Mouse (Mus musculus) cerebellum, postnatal 10 days (tissue): ENCODE measurements around the gene Casp8.
A peak's percentile ranks its signal among the peaks of the same experiment; 100 is the strongest.
"Not testable (repeated sequence)": the region's sequence is repeated elsewhere in the genome, so short reads cannot be mapped to it uniquely, and the experiment has no call there.

Experiments
- DNase-seq, 2 experiments: peaks; one replicate each; pipeline ENCODE4 v3.0.0; 2021; ENCODE audit warnings: mixed read lengths in 2 of 2

Gene Casp8

GRCm38 (mm10) chr1:58795291-58796058 lies at the start of gene Casp8:
TSS of gene Casp8 (plus strand) at chr1:58795374.
- peak; percentile 21 to 26 for DNase-seq

DNA sequence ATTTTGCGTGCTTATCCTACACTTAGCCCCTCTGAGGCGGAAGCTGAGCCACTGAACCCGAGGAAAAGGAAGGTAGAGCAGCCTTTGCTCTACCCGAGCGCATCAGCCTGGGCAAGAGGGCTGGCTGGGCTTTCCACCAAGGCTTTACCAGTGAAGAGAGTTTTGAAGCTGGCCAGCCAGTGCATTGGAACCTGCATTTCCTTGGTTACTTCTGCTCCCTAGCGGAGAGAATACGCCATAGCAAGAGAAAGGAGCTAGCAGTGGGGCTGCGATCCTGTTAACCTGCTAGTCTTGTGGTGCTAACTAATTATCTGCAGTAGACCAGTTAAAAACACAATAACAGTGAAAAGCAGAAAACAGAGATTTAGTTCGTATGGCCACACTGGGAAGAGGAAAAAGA lies 48.3 kb upstream of the Casp8 start:
- DNase-seq: peak; percentile 75 to 81

DNA sequence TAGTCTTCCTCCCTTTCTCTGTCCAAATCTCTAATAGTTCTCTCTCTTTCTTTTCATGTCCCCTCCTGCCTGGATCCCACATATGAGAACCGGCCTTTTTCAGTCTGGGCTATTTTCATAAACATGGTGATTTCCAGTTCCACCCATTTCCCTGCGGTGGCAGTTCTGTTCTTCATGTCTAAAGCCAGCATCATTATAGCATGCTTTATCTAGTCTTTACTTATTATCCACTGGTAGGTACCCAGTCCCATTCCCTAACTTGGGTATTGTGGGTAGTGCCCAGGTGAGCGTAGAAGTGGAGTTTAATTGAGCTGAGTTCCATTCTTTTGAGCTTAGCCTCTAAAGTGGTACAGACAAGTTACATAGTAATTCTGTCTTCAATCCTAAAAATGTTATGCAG lies 35.7 kb upstream of the Casp8 start:
- DNase-seq: no peak

DNA sequence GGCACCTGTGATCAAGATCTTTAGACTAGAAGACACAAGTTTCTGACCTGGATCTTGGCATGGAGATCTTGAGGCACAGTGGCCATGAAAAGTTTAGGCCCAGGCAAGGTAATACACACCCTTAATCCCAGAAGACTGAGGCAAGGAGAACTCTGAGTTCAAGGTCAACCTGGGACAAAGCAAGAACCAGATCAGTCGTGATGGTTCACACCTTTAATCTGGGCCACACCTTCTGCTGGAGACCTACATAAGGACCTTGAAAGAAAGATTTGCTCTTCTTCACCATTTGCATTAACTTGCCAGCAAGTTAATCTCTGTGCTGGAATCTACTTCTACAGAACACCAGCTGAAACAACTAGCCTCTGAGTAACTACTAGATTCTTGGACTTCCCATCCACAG lies 34.6 kb upstream of the Casp8 start:
- DNase-seq: no peak

- not testable (repeated sequence) for DNase-seq
Observed at GRCm38 (mm10) chr1:58761391-58762275, 33.5 kb upstream of the Casp8 start.

GRCm38 (mm10) chr1:58762576-58762975 lies 32.6 kb upstream of the Casp8 start:
- DNase-seq: no peak

- not testable (repeated sequence) for DNase-seq
Observed at GRCm38 (mm10) chr1:58766446-58766845, 28.7 kb upstream of the Casp8 start.

DNA sequence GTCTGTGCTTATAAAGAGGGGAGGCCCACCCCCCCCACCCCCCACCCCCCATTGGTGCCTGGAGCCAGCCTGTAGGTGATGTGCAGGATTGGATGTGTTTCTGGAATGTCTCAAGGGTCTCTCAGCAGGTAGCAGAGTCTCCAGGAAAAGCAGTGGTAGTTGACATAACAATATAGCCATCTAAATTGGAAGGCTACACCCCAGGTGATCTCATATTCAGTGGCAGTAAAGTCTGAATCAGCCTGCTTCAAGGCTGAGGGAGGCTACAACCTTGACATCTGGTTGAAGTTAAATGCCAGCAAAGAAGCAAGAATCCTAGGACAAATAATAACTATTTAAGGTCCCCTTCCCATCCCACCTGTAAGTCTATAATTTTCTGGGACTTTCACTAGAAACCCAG lies 26.0 kb upstream of the Casp8 start:
- DNase-seq: no peak

DNA sequence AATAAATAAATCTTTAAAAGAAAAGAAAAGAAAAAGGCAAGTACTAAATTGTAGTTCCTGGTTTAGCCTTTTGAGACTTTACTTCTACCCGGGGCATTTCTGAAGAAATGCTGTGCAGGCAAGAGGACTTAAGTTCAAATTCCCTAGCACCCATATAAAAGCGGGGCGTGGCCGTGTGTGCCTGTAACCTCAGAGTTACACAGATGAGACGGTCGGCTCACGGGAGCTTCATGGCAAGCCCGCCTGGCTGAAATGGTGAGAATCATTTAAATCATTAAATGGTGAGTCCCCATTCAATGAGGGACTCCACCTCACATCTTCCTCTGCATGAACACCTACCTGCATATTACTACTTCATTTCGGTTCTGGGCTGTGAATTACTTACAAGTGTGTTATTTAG lies 25.5 kb upstream of the Casp8 start:
- DNase-seq: no peak

DNA sequence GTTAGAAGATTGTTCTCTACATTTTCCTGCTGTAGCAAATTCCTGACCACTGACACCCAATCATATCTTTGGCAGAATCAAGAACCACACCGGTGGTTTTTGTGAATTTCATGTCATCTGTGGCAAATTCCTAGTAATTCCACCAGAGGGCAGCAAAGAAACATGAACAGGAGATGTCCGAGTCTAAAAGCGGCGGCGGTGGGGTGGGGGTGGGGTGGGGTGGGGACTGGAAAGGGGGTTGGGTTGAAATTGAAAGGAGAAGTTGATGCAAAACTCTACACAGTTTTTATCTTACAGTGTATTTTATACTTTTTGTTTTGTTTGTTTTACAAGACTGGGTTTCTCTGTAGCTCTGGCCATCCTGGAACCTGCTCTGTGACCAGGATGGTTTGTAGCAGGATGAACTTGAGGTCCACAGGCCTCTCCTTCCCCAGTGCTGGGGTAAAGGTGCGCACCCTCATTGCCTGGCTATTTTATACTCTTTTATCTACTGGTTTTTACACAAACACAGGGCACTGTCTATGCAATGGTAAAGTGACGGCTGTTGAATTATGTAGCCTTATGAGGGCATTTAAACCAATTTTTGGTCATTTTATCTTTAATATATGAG lies 25.0 kb upstream of the Casp8 start:
- DNase-seq: peak; percentile 75 to 83

DNA sequence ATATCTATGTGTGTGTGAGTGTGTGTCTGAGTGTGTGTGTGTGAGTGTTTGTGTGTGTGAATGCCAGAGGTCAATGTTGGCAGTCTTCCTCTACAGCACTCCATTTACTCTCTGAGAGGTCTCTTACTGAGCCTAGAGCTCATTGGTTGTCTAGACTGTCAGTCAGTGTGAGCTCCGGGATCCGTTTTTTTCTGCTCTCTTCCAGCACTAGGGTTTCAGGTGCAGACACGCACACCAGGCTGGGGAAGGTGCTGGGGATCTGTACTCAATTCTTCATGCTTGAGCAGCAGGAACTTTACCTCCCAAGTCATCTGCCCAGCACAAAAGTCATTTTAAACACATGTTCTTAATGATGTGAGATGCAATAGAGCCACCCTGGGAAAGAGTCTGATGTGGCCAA lies 23.1 kb upstream of the Casp8 start:
- DNase-seq: no peak

DNA sequence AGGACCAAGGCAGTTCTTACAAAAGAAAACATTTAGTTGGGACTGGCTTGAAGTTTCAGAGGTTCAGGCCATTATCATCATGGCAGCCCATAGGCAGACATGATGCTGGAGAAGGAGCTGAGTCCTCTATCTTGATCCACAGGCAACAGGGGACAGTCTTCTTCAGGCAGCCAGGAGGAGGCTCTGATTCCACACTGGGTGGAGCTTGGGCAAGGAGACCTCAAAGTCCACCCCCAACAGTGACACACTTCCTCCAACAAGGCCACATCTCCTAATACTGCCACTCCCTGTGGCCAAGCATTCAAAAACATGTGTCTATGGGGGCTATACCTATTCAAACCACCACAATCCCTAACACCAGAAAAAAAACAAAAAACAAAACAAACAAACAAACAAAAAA lies 21.9 kb upstream of the Casp8 start:
- DNase-seq: no peak

GRCm38 (mm10) chr1:58773905-58774304 lies 21.3 kb upstream of the Casp8 start:
- DNase-seq: no peak

DNA sequence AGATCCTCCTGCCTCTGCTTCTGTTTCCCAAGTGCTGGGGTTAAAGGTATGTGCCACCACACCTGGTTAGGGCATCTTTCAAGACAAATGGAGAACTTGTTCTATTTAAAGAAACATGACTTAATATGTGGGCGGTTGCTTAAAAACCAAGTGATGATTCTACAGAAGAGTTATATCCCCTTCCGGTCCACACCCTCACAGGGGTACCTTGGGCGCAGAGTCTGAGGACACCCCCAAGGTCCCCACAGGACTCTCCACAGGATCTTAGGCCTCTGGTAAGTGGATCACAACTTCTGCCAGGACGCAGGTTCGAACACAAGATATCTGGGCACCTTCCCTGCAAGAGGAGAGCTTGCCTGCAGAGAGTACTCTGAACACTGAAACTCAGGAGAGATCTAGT lies 19.8 kb upstream of the Casp8 start:
- no peak for DNase-seq

DNA sequence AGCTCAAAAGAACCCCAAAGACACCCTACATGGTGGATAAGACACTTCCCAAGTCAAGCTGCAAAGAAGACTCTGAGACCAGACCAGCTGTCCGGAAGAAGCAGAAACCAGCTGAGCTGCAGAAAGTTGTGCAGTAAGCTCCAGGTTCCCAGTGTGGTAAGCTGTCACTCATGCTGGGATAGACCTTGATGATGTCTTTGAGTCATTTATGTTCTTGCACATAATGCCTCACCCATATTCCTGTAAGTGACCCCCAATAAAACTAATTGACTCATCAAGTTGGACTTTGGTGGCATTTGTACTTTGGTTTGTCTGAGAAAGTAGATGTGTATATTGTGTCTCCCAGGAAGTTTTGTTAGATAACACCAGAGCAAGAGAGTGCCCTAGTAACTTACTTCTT lies 17.6 kb upstream of the Casp8 start:
- DNase-seq: no peak

GRCm38 (mm10) chr1:58778226-58778625 lies 16.9 kb upstream of the Casp8 start:
- DNase-seq: no peak

DNA sequence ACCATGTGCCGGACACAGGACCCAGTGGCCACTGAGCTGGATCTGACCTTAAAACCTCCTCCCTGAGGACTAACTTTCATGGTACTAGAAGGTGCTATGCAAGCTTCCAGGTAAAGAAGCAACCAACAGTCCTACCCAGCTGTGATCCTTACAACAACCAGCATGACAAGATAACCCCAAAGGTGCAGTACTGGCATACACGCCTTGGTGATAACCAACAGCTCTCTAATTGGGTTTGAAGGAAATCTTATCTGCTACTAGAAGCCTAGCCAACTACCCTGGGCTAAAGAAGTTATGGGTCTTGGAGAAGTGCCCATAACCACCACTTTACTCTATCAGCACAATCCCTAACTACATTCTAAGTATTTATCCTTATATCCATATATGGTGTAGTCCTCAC lies 8.9 kb upstream of the Casp8 start:
- DNase-seq: no peak

DNA sequence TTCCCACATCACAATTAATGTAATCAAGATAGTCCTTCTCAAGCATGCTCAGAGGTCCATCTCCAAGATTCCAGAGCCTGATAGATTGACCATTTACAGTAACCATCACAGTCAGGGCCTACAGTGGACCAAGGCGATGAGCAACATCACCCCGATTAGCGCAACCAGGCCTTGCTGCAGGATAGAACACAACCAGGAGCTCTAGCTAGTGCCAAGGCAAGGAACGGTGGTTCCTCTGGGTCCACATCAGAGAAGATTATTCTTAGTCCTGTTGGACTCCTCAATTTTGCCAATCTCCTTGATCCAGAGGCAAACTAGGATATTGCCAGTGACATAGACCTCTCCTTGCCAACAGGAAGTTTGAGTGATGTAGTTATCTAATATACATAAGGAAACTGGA lies 6.8 kb upstream of the Casp8 start:
- no peak for DNase-seq

DNA sequence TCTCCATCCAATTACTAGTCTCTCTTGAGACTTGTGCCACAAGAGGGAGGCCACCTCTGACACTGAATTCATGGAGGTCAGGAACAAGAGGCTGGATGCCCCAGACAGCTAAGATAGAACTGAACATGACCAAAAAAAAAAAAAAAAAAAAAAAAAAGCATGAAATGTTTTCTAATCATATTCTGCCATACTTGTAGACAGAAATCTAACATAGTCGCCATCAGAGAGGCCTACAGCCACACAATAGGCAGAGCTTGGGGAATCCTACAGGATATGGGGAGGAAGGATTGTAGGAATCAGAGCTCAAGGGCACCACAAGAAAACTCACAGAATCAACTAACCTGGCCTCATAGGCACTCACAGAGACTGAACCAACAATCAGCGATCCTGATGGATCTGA lies 469 bp upstream of the Casp8 start:
- no peak for DNase-seq

DNA sequence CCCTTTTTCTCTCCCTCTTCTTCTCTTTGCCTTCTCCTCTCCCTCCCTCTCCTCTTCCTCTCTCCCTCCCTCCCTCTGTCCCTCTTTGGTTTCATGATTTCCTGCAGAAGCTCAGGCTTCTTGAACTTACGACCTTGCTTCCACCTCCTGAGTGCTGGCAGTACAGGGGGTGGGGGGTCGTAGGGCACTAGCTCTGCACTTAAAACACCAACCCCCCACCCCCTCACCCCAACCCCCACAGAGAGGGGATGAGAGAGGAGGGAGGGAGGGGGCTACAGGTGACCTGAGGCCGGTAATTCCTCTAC lies 837 bp downstream of the Casp8 start:
- no peak for DNase-seq

DNA sequence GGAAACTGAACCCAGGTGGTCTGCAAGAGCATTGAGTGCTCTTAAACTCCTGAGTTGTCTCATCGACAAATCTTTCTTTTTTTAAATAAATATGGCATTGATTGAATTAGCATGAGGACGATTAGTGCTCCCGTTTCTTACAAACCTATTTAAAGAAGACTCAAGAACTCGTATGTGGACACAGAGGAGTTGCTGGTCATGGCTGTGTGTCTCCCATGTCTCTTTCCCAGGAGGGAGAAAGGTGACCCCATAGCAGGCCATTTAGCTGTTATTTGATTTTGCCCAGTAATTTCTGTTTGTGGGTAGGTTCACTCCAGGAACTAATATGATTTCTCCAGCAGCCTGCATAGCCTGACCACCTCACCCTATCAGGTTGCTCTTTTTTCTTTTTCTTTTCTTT lies 1.7 kb downstream of the Casp8 start:
- no peak for DNase-seq

GRCm38 (mm10) chr1:58797370-58797769 lies 2.2 kb downstream of the Casp8 start:
- no peak for DNase-seq

DNA sequence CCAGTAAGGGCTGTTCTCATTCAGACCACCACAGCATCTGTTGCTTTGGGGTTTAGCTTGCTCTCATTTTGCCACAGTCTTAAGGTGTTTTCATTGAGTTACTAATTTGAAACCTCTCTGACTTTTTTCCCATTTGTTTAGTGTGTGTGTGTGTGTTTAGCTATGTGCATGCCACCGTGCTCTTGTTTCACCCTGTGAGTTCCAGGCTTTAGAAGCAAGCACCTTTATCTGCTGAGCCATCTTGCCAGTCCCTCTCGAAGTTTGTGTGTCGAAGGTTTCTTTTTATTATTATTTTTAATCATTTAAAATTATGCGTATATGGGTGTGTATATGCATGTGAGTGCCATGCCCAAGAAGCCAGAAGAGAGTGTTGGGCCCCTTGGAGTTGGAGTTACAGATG lies 3.7 kb downstream of the Casp8 start:
- no peak for DNase-seq

- DNase-seq: not testable (repeated sequence)
Observed at GRCm38 (mm10) chr1:58800644-58801043, 5.5 kb downstream of the Casp8 start.
